In genomic region chr12:8761058-8761457, GRCm38 (mm10) we compare ENCODE assay signal across 23 mouse cellular contexts. TPM values are rescaled to one million over a fixed set of nuclear protein-coding genes. Genes with fewer than 3 reads are reported as not detected.
DNase-seq lines count a peak whose midpoint lies in the region; ATAC-seq and TF ChIP-seq lines count a peak whose summit lies in the region.
"Had no signal": no experiment of that assay in that cellular context is flagged by ENCODE, and none has a peak within 500 bp of the region (broad histone marks: within the 10 kb centered on the region; RNA-seq: fewer than 3 reads in every experiment).

No protein-coding gene starts in this region.

- no peaks in the 10 kb centered on the region for H3K27me3 ChIP-seq in kidney, embryonic 16.5 days (ENCODE audit: insufficient read depth, low read length)
- H3K27me3 ChIP-seq in thymus, adult 2 months (ENCODE audit: control insufficient read depth, insufficient read depth, low read length), result no peaks in the 10 kb centered on the region
- H3K27me3 ChIP-seq in limb, embryonic 10.5 days (ENCODE audit: low read depth, poor library complexity, severe bottlenecking), result no peaks in the 10 kb centered on the region
- H3K27me3 ChIP-seq: embryonic facial prominence, embryonic 15.5 days; forebrain, embryonic 12.5 days; heart, embryonic 12.5 days; kidney, embryonic 15.5 days; limb, embryonic 15.5 days; stomach, embryonic 15.5 days had no signal

- H3K36me3 ChIP-seq in kidney, embryonic 16.5 days (ENCODE audit: insufficient read depth, low read length), result peaks cover 11% of the 10 kb centered on the region
- no peaks in the 10 kb centered on the region for H3K36me3 ChIP-seq in thymus, adult 2 months (ENCODE audit: control insufficient read depth, insufficient read depth, low read length)
- H3K36me3 ChIP-seq in limb, embryonic 10.5 days, result peaks cover 30% of the 10 kb centered on the region

- peaks cover 7% of the 10 kb centered on the region; the same call in 1 of the 2 replicates for H3K4me1 ChIP-seq in kidney, embryonic 16.5 days (ENCODE audit: insufficient read depth, low read length)
- peaks cover 6% of the 10 kb centered on the region for H3K4me1 ChIP-seq in thymus, adult 2 months (replicated peaks; ENCODE audit: control insufficient read depth, insufficient read depth, low read length)
- H3K4me1 ChIP-seq in limb, embryonic 10.5 days, result peaks cover 9% of the 10 kb centered on the region
- H3K4me1 ChIP-seq: forebrain, embryonic 12.5 days; limb, embryonic 15.5 days; midbrain, embryonic 10.5 days; stomach, embryonic 15.5 days had no signal

- no peak for TF ChIP-seq POLR2A in thymus, adult 2 months (IDR thresholded peaks at IDR 0.05; ENCODE audit: control insufficient read depth, extremely low read depth, insufficient read depth, low read length, poor library complexity)

- H3K4me3 ChIP-seq in kidney, embryonic 16.5 days (ENCODE audit: low read length), result no peak overlapping the region
- no peak overlapping the region for H3K4me3 ChIP-seq in thymus, adult 2 months (ENCODE audit: control insufficient read depth, insufficient read depth, low read length)
- H3K4me3 ChIP-seq in limb, embryonic 10.5 days, result no peak overlapping the region
- H3K4me3 ChIP-seq: embryonic facial prominence, embryonic 15.5 days; forebrain, embryonic 12.5 days; heart, embryonic 12.5 days; kidney, embryonic 15.5 days; limb, embryonic 15.5 days; midbrain, embryonic 10.5 days; stomach, embryonic 15.5 days had no signal

- DNase-seq in kidney, postnatal 36 days, result no peak
- DNase-seq in thymus, adult 2 months, result peak; percentile 5
- no peak for DNase-seq in thymus, postnatal 10 days (ENCODE audit: low spot score in 2 of 2)
- DNase-seq in limb, embryonic 10.5 days (ENCODE audit: low spot score), result peak; percentile 30
- DNase-seq in right cerebral cortex, postnatal 4 days, result no peak
- no peak for DNase-seq in retina, postnatal 1 day
- DNase-seq: adrenal gland, adult 2 months; cerebellum, adult 9-11 months; gastrocnemius, postnatal 36 days; layer of hippocampus, adult 9-11 months; liver, postnatal 0 days; lung, postnatal 4 days; right cerebral cortex, adult 18-20 months; spleen, adult 18-20 months had no signal

- 83% methylated on average over 7 of the region's 7 CpGs for WGBS in kidney, embryonic 16.5 days
- 58% methylated on average over 7 of the region's 7 CpGs for WGBS in thymus, adult 2 months
- WGBS in limb, embryonic 10.5 days, result 86% methylated on average over 7 of the region's 7 CpGs

- no peak for TF ChIP-seq CTCF in thymus, adult 2 months (IDR thresholded peaks at IDR 0.05; ENCODE audit: borderline replicate concordance, control insufficient read depth, extremely low read depth, insufficient read depth, low read length, poor library complexity)

- no peak overlapping the region for H3K9ac ChIP-seq in kidney, embryonic 16.5 days (replicated peaks; ENCODE audit: low read length)
- H3K9ac ChIP-seq: embryonic facial prominence, embryonic 15.5 days; forebrain, embryonic 12.5 days; heart, embryonic 12.5 days; kidney, embryonic 15.5 days; limb, embryonic 15.5 days; liver, postnatal 0 days; stomach, embryonic 15.5 days had no signal

- H3K4me2 ChIP-seq in kidney, embryonic 16.5 days (replicated peaks; ENCODE audit: low read depth, low read length), result no peak overlapping the region
- H3K4me2 ChIP-seq: embryonic facial prominence, embryonic 15.5 days; forebrain, embryonic 12.5 days; heart, embryonic 12.5 days; kidney, embryonic 15.5 days; limb, embryonic 15.5 days; stomach, embryonic 15.5 days had no signal

- H3K9me3 ChIP-seq in kidney, embryonic 16.5 days (ENCODE audit: low read length), result peaks cover 10% of the 10 kb centered on the region; the same call in 1 of the 2 replicates
- no peaks in the 10 kb centered on the region for H3K9me3 ChIP-seq in limb, embryonic 10.5 days (replicated peaks)
- H3K9me3 ChIP-seq: embryonic facial prominence, embryonic 15.5 days; forebrain, embryonic 12.5 days; kidney, embryonic 15.5 days; stomach, embryonic 15.5 days had no signal

- ATAC-seq in kidney, embryonic 16.5 days (ENCODE audit: low FRiP score, low TSS enrichment), result peak; percentile 17; the same call in 1 of the 2 replicates
- ATAC-seq: hindbrain, postnatal 0 days; liver, postnatal 0 days had no signal

- no peak overlapping the region for H3K27ac ChIP-seq in kidney, embryonic 16.5 days (ENCODE audit: low read length)
- H3K27ac ChIP-seq in thymus, adult 2 months (ENCODE audit: control insufficient read depth, insufficient read depth, low read length), result no peak overlapping the region
- no peak overlapping the region for H3K27ac ChIP-seq in limb, embryonic 10.5 days
- H3K27ac ChIP-seq: embryonic facial prominence, embryonic 15.5 days; forebrain, embryonic 12.5 days; hindbrain, postnatal 0 days; kidney, embryonic 15.5 days; limb, embryonic 15.5 days; midbrain, embryonic 10.5 days; stomach, embryonic 15.5 days had no signal

RNA-seq across cellular contexts. Expression of gene Sdc1, which starts 10.1 kb away (rescaled TPM):
- polyA plus RNA-seq in kidney, embryonic 16.5 days (2015; fragmentation: Nextera tagmentation; extraction: Ambion mirVana), result 65.4 and 66.9 TPM in 2 replicates
- polyA plus RNA-seq in thymus, adult 2 months (2012; rRNA removed), result 28.3 and 28.9 TPM in 2 replicates
- polyA plus RNA-seq in limb, embryonic 10.5 days (2016; fragmentation: Nextera tagmentation; extraction: Ambion mirVana), result 245 and 261 TPM in 2 replicates

Comparison
In these comparisons a context has a peak if more than half of its experiments do, and no peak if none do; other contexts are left out.
1. DNase-seq: peak in thymus, adult 2 months (single experiment) and limb, embryonic 10.5 days (single experiment); none in kidney, postnatal 36 days (0 of 2), thymus, postnatal 10 days (0 of 2), right cerebral cortex, postnatal 4 days (single experiment) and retina, postnatal 1 day (single experiment).